ENCODE assay signal across 8 mouse cellular contexts in the genomic region with DNA sequence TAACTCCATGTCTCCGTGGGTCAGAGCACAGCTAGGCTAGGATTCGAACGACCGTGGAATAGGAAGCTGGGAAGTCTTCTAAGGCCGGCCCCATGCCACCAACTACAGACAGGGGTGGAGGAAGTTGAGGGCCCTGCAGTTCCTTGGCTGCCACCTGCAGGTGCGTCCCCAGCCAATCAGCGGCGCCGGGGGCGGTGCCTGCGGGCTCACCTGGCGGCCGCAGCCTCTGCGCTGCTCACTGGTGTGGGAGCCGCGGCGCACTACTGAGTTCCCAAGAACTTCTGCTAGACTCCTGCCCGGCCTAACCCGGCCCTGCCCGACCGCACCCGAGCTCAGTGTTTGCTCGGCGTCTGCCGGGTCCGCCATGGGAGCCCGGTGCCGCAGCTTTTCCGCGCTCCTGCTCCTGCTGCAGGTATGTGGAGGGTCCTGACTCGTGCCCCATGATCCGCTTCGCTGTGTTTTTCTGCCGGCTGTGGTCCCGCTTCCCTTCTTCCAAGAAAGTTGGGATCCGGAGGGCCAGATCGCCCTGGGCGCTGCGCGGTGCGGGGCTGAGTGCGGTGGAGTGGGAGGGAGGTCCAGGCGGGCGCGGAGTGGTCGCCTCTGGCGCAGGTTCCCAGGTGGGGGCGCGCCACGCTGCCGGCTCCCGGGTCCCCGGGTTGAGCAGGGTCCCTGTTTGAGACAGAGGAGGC. TPM values are rescaled to one million over a fixed set of nuclear protein-coding genes. Genes with fewer than 3 reads are reported as not detected.
DNase-seq lines count a peak whose midpoint lies in the region; ATAC-seq and TF ChIP-seq lines count a peak whose summit lies in the region.

A gene (plus strand): TSS at position 221 of the 689 bp plus-strand sequence.

- no peaks in the 10 kb centered on the region for H3K36me3 ChIP-seq in heart, embryonic 14.5 days (ENCODE audit: control insufficient read depth, insufficient read depth, low read length)
- H3K36me3 ChIP-seq in kidney, postnatal 0 days (ENCODE audit: insufficient read depth, low read length): no peaks in the 10 kb centered on the region
- H3K36me3 ChIP-seq in lung, embryonic 16.5 days (ENCODE audit: control insufficient read depth, insufficient read depth, low read length): no peaks in the 10 kb centered on the region

- peak within 1 kb of the TSS; percentile 61 for H3K9ac ChIP-seq in heart, embryonic 14.5 days (ENCODE audit: low read length)
- peak within 1 kb of the TSS; percentile 83 for H3K9ac ChIP-seq in kidney, postnatal 0 days (ENCODE audit: low read depth, low read length)
- H3K9ac ChIP-seq in lung, embryonic 16.5 days (ENCODE audit: low read length): peak within 1 kb of the TSS; percentile 76

- peaks cover 2 to 16% of the 10 kb centered on the region in 2 experiments; a peak in 3 of 4 replicates for H3K4me1 ChIP-seq in heart, embryonic 14.5 days (ENCODE audit: control insufficient read depth in 2 of 2, insufficient read depth in 2 of 2, low read length in 2 of 2)
- no peaks in the 10 kb centered on the region for H3K4me1 ChIP-seq in kidney, postnatal 0 days (replicated peaks; ENCODE audit: insufficient read depth, low read length)
- peaks cover 6% of the 10 kb centered on the region for H3K4me1 ChIP-seq in lung, embryonic 16.5 days (replicated peaks; ENCODE audit: control insufficient read depth, insufficient read depth, low read length)

- peak within 1 kb of the TSS; percentile 97 for H3K4me2 ChIP-seq in heart, embryonic 14.5 days (ENCODE audit: low read length)
- peak within 1 kb of the TSS; percentile 73 for H3K4me2 ChIP-seq in kidney, postnatal 0 days (ENCODE audit: low read length)
- peak within 1 kb of the TSS; percentile 62 for H3K4me2 ChIP-seq in lung, embryonic 16.5 days (ENCODE audit: low read depth, low read length)

- no peaks in the 10 kb centered on the region for H3K9me3 ChIP-seq in heart, embryonic 14.5 days (ENCODE audit: control insufficient read depth, low read length)
- no peaks in the 10 kb centered on the region for H3K9me3 ChIP-seq in kidney, postnatal 0 days (replicated peaks; ENCODE audit: low read length)
- no peaks in the 10 kb centered on the region for H3K9me3 ChIP-seq in lung, embryonic 16.5 days (ENCODE audit: control insufficient read depth, low read length)

- H3K27ac ChIP-seq in heart, embryonic 14.5 days (replicated peaks in 1 of 2; ENCODE audit: control insufficient read depth in 1 of 2, insufficient read depth in 1 of 2, low read depth in 2 of 2, low read length in 2 of 2): no peak within 1 kb of the TSS
- H3K27ac ChIP-seq in kidney, postnatal 0 days: peak within 1 kb of the TSS; percentile 89
- H3K27ac ChIP-seq in lung, embryonic 16.5 days (ENCODE audit: low read length): peak within 1 kb of the TSS; percentile 91

- peak; percentile 49 for TF ChIP-seq CTCF in kidney, postnatal 0 days (IDR thresholded peaks at IDR 0.05; ENCODE audit: low read depth)

- ATAC-seq in heart, embryonic 14.5 days (ENCODE audit: insufficient number of reproducible peaks, insufficient read depth, low FRiP score, low read depth): no peak
- ATAC-seq in kidney, postnatal 0 days (replicated peaks; ENCODE audit: low FRiP score, low read depth): peak; percentile 94
- peak; percentile 94 for ATAC-seq in lung, embryonic 16.5 days (ENCODE audit: low read depth)

- H3K27me3 ChIP-seq in heart, embryonic 14.5 days (ENCODE audit: control insufficient read depth, insufficient read depth, low read length): peaks cover 59% of the 10 kb centered on the region
- peaks cover 17% of the 10 kb centered on the region; the same call in 1 of the 2 replicates for H3K27me3 ChIP-seq in kidney, postnatal 0 days (ENCODE audit: insufficient read depth, low read length)
- peaks cover 32% of the 10 kb centered on the region for H3K27me3 ChIP-seq in lung, embryonic 16.5 days (ENCODE audit: control insufficient read depth, insufficient read depth, low read depth, low read length)

- WGBS in heart, embryonic 14.5 days: under 1% methylated on average over 53 of the region's 53 CpGs
- WGBS in kidney, postnatal 0 days: under 1% methylated on average over 52 of the region's 53 CpGs
- WGBS in lung, embryonic 16.5 days: under 1% methylated on average over 53 of the region's 53 CpGs

- DNase-seq in layer of hippocampus, adult 11-12 months (ENCODE audit: low spot score): peak; percentile 5
- no peak for DNase-seq in layer of hippocampus, adult 9-10 months (ENCODE audit: low spot score)
- peak; percentile 39 to 67 for DNase-seq in cerebellum, postnatal 25 days
- DNase-seq in kidney, postnatal 0 days (ENCODE audit: low spot score): peak; percentile 66
- peak; percentile 46 for DNase-seq in ovary, postnatal 10 days (ENCODE audit: low spot score)
- DNase-seq in urinary bladder, postnatal 10 days (ENCODE audit: low spot score): peak; percentile 51

- H3K4me3 ChIP-seq in heart, embryonic 14.5 days (ENCODE audit: control insufficient read depth in 1 of 2, insufficient read depth in 1 of 2, low read depth in 1 of 2, low read length in 2 of 2): peak within 1 kb of the TSS; percentile 45 to 55
- H3K4me3 ChIP-seq in kidney, postnatal 0 days (replicated peaks; ENCODE audit: low read depth, low read length): peak within 1 kb of the TSS; percentile 61
- H3K4me3 ChIP-seq in lung, embryonic 16.5 days (ENCODE audit: low read length): peak within 1 kb of the TSS; percentile 61

RNA-seq across cellular contexts. Expression of the gene that starts here (rescaled TPM):
- 0.49 and 0.82 TPM in 2 replicates for polyA plus RNA-seq in heart, embryonic 14.5 days (2014; fragmentation: Nextera tagmentation; extraction: Ambion mirVana)
- polyA plus RNA-seq in kidney, postnatal 0 days (2015; fragmentation: Nextera tagmentation; extraction: Ambion mirVana): 74.0 and 89.3 TPM in 2 replicates
- 157 and 162 TPM in 2 replicates for polyA plus RNA-seq in lung, embryonic 16.5 days (2015; fragmentation: Nextera tagmentation; extraction: Ambion mirVana)

Comparison
In these comparisons a context has a peak if more than half of its experiments do, and no peak if none do; other contexts are left out.
1. RNA of the gene that starts here (polyA plus RNA-seq): 157 to 162 TPM in lung, embryonic 16.5 days and 74.0 to 89.3 TPM in kidney, postnatal 0 days; 0.49 to 0.82 TPM in heart, embryonic 14.5 days; every median in the first group is over 10 times any median in the second.
2. H3K27ac ChIP-seq: peak in kidney, postnatal 0 days (single experiment) and lung, embryonic 16.5 days (single experiment); none in heart, embryonic 14.5 days (0 of 2).
3. Peak in every context shown above with its lines, with median percentiles within 50 percentile points of each other: H3K4me2 ChIP-seq, H3K4me3 ChIP-seq and H3K9ac ChIP-seq.